23 mouse cellular contexts compared by ENCODE assay signal in genomic region chr17:62657832-62658630, GRCm38 (mm10).
A peak's percentile ranks its signal among the peaks of the same experiment; 100 is the strongest.
DNase-seq lines count a peak whose midpoint lies in the region; ATAC-seq lines count a peak whose summit lies in the region.
"Had no signal": no experiment of that assay in that cellular context is flagged by ENCODE, and none has a peak within 500 bp of the region (broad histone marks: within the 10 kb centered on the region; RNA-seq: fewer than 3 reads in every experiment).

No protein-coding gene starts in this region.

- H3K27me3 ChIP-seq in forebrain, embryonic 13.5 days, result no peaks in the 10 kb centered on the region
- peaks cover 8% of the 10 kb centered on the region; the same call in 1 of the 2 replicates for H3K27me3 ChIP-seq in forebrain, embryonic 12.5 days
- no peaks in the 10 kb centered on the region for H3K27me3 ChIP-seq in heart, embryonic 10.5 days (ENCODE audit: insufficient read depth, poor library complexity, severe bottlenecking)
- H3K27me3 ChIP-seq in midbrain, embryonic 14.5 days (ENCODE audit: control insufficient read depth, insufficient read depth, low read length), result no peaks in the 10 kb centered on the region
- H3K27me3 ChIP-seq in midbrain, embryonic 15.5 days (replicated peaks), result no peaks in the 10 kb centered on the region
- no peaks in the 10 kb centered on the region for H3K27me3 ChIP-seq in forebrain, embryonic 16.5 days (replicated peaks; ENCODE audit: control insufficient read depth, insufficient read depth, low read length)
- H3K27me3 ChIP-seq: megakaryocyte, embryonic 14.5 days; neural tube, embryonic 13.5 days had no signal

- WGBS in forebrain, embryonic 13.5 days, result 30% methylated on average over 12 of the region's 12 CpGs
- WGBS in forebrain, embryonic 12.5 days, result 46% methylated on average over 12 of the region's 12 CpGs
- 64% methylated on average over 12 of the region's 12 CpGs for WGBS in heart, embryonic 10.5 days
- WGBS in midbrain, embryonic 14.5 days, result 38% methylated on average over 12 of the region's 12 CpGs
- WGBS in midbrain, embryonic 15.5 days, result 42% methylated on average over 12 of the region's 12 CpGs
- WGBS in forebrain, embryonic 16.5 days, result 24% methylated on average over 12 of the region's 12 CpGs

- H3K4me3 ChIP-seq in forebrain, embryonic 13.5 days, result no peak overlapping the region
- no peak overlapping the region for H3K4me3 ChIP-seq in forebrain, embryonic 12.5 days (replicated peaks)
- H3K4me3 ChIP-seq in heart, embryonic 10.5 days, result no peak overlapping the region
- no peak overlapping the region for H3K4me3 ChIP-seq in midbrain, embryonic 14.5 days (replicated peaks; ENCODE audit: low read depth, low read length)
- no peak overlapping the region for H3K4me3 ChIP-seq in midbrain, embryonic 15.5 days
- no peak overlapping the region for H3K4me3 ChIP-seq in forebrain, embryonic 16.5 days (replicated peaks; ENCODE audit: low read length)
- H3K4me3 ChIP-seq: limb, embryonic 10.5 days; megakaryocyte, embryonic 14.5 days; neural tube, embryonic 13.5 days had no signal

- H3K4me1 ChIP-seq in forebrain, embryonic 13.5 days, result peaks cover 49% of the 10 kb centered on the region
- peaks cover 33% of the 10 kb centered on the region for H3K4me1 ChIP-seq in forebrain, embryonic 12.5 days
- H3K4me1 ChIP-seq in heart, embryonic 10.5 days, result peaks cover 45% of the 10 kb centered on the region
- H3K4me1 ChIP-seq in midbrain, embryonic 14.5 days (ENCODE audit: control insufficient read depth, insufficient read depth, low read length), result peaks cover 19% of the 10 kb centered on the region
- peaks cover 40% of the 10 kb centered on the region for H3K4me1 ChIP-seq in midbrain, embryonic 15.5 days
- H3K4me1 ChIP-seq in forebrain, embryonic 16.5 days (replicated peaks; ENCODE audit: control insufficient read depth, insufficient read depth, low read length), result peaks cover 30% of the 10 kb centered on the region
- H3K4me1 ChIP-seq: megakaryocyte, embryonic 14.5 days had no signal

- H3K4me2 ChIP-seq in forebrain, embryonic 13.5 days, result no peak overlapping the region
- no peak overlapping the region for H3K4me2 ChIP-seq in forebrain, embryonic 12.5 days
- H3K4me2 ChIP-seq in midbrain, embryonic 14.5 days (ENCODE audit: low read length), result no peak overlapping the region
- H3K4me2 ChIP-seq in midbrain, embryonic 15.5 days, result no peak overlapping the region
- H3K4me2 ChIP-seq in forebrain, embryonic 16.5 days (ENCODE audit: low read length), result no peak overlapping the region
- H3K4me2 ChIP-seq: neural tube, embryonic 13.5 days had no signal

- DNase-seq in heart, postnatal 4 days, result peak; percentile 25
- no peak for DNase-seq in heart, embryonic 10.5 days (ENCODE audit: low spot score)
- DNase-seq in midbrain, embryonic 14.5 days, result peak; percentile 54
- no peak for DNase-seq in adrenal gland, adult 18-20 months (ENCODE audit: low spot score in 2 of 2)
- DNase-seq: adrenal gland, postnatal 14 days; cerebellum, adult 18-20 months; cerebellum, postnatal 36 days; gastrocnemius, postnatal 14 days; kidney, postnatal 36 days; liver, postnatal 0 days; lung, postnatal 14 days; right cerebral cortex, postnatal 14 days; thymus, adult 2 months had no signal

- H3K9ac ChIP-seq in forebrain, embryonic 13.5 days, result no peak overlapping the region
- no peak overlapping the region for H3K9ac ChIP-seq in forebrain, embryonic 12.5 days
- no peak overlapping the region for H3K9ac ChIP-seq in midbrain, embryonic 14.5 days (replicated peaks; ENCODE audit: low read length)
- H3K9ac ChIP-seq in midbrain, embryonic 15.5 days, result no peak overlapping the region
- no peak overlapping the region for H3K9ac ChIP-seq in forebrain, embryonic 16.5 days (replicated peaks; ENCODE audit: low read depth, low read length)
- H3K9ac ChIP-seq: liver, postnatal 0 days; neural tube, embryonic 13.5 days had no signal

- H3K36me3 ChIP-seq in forebrain, embryonic 13.5 days (ENCODE audit: poor library complexity, severe bottlenecking), result no peaks in the 10 kb centered on the region
- no peaks in the 10 kb centered on the region for H3K36me3 ChIP-seq in forebrain, embryonic 12.5 days (replicated peaks)
- no peaks in the 10 kb centered on the region for H3K36me3 ChIP-seq in heart, embryonic 10.5 days
- no peaks in the 10 kb centered on the region for H3K36me3 ChIP-seq in midbrain, embryonic 14.5 days (ENCODE audit: control insufficient read depth, insufficient read depth, low read length)
- no peaks in the 10 kb centered on the region for H3K36me3 ChIP-seq in midbrain, embryonic 15.5 days (replicated peaks)
- H3K36me3 ChIP-seq in forebrain, embryonic 16.5 days (ENCODE audit: control insufficient read depth, insufficient read depth), result no peaks in the 10 kb centered on the region
- H3K36me3 ChIP-seq: G1E; limb, embryonic 10.5 days; neural tube, embryonic 13.5 days had no signal

- no peak overlapping the region for H3K27ac ChIP-seq in forebrain, embryonic 13.5 days
- H3K27ac ChIP-seq in forebrain, embryonic 12.5 days, result no peak overlapping the region
- H3K27ac ChIP-seq in heart, embryonic 10.5 days, result no peak overlapping the region
- H3K27ac ChIP-seq in midbrain, embryonic 14.5 days (replicated peaks; ENCODE audit: low read depth, low read length), result no peak overlapping the region
- no peak overlapping the region for H3K27ac ChIP-seq in midbrain, embryonic 15.5 days
- H3K27ac ChIP-seq in forebrain, embryonic 16.5 days (ENCODE audit: low read length), result no peak overlapping the region
- H3K27ac ChIP-seq: limb, embryonic 10.5 days; neural tube, embryonic 13.5 days had no signal

- no peaks in the 10 kb centered on the region for H3K9me3 ChIP-seq in forebrain, embryonic 13.5 days (replicated peaks)
- H3K9me3 ChIP-seq in forebrain, embryonic 12.5 days, result no peaks in the 10 kb centered on the region
- H3K9me3 ChIP-seq in heart, embryonic 10.5 days, result no peaks in the 10 kb centered on the region
- H3K9me3 ChIP-seq in midbrain, embryonic 14.5 days (ENCODE audit: control insufficient read depth, low read length), result no peaks in the 10 kb centered on the region
- H3K9me3 ChIP-seq in midbrain, embryonic 15.5 days, result no peaks in the 10 kb centered on the region
- H3K9me3 ChIP-seq in forebrain, embryonic 16.5 days (ENCODE audit: control insufficient read depth, low read length), result no peaks in the 10 kb centered on the region
- H3K9me3 ChIP-seq: limb, embryonic 10.5 days; neural tube, embryonic 13.5 days had no signal

- ATAC-seq in forebrain, embryonic 13.5 days, result peak; percentile 55
- ATAC-seq in forebrain, embryonic 12.5 days (ENCODE audit: low FRiP score), result no peak
- ATAC-seq in midbrain, embryonic 14.5 days (ENCODE audit: low FRiP score, low TSS enrichment), result peak; percentile 19; the same call in 1 of the 2 replicates
- ATAC-seq in midbrain, embryonic 15.5 days (replicated peaks), result no peak; the same call in 1 of the 2 replicates
- ATAC-seq in forebrain, embryonic 16.5 days, result peak; percentile 31
- ATAC-seq: activated CD4-positive, CD25-positive, alpha-beta regulatory T cell, adult 4 months; inflammation-experienced regulatory T-cells, adult 6 months; liver, postnatal 0 days had no signal

Comparison
In these comparisons a context has a peak if more than half of its experiments do, and no peak if none do; other contexts are left out.
1. ATAC-seq: peak in forebrain, embryonic 13.5 days (single experiment), midbrain, embryonic 14.5 days (single experiment) and forebrain, embryonic 16.5 days (single experiment); none in forebrain, embryonic 12.5 days (single experiment) and midbrain, embryonic 15.5 days (single experiment).
2. DNase-seq: peak in heart, postnatal 4 days (single experiment) and midbrain, embryonic 14.5 days (single experiment); none in heart, embryonic 10.5 days (single experiment) and adrenal gland, adult 18-20 months (0 of 2).